Mouse (Mus musculus) ES-E14 (cell line): Measurements from ENCODE around the gene Tmem139. TPM values are rescaled to one million over a fixed set of nuclear protein-coding genes. Genes with fewer than 3 reads are reported as not detected.

Experiments used
- DNase-seq: peaks from one replicate; pipeline ENCODE4 v3.0.0-alpha.2; 2013; ENCODE audit warnings: low read depth, low spot score
- H3K27ac ChIP-seq: 2 replicates; pipeline ENCODE4 v1.5.1; 2012; ENCODE audit warnings: low read depth, mild to moderate bottlenecking, low read length, moderate library complexity, mixed read lengths; ENCODE audit not compliant: poor library complexity, insufficient read depth, severe bottlenecking
- H3K36me3 ChIP-seq: 2 replicates; pipeline ENCODE4 v1.6.1; 2012; ENCODE audit warnings: mild to moderate bottlenecking, low read length, moderate library complexity, mixed read lengths; ENCODE audit not compliant: control insufficient read depth, poor library complexity, insufficient read depth, severe bottlenecking
- H3K4me1 ChIP-seq, 2 experiments: fragments of 150-350 bp in 1 of 2; sonication (generic) in 1 of 2; 2 replicates each; pipeline ENCODE4 v1.6.1; 2012; ENCODE audit warnings: low read length in 2 of 2, mild to moderate bottlenecking in 1 of 2, mixed read lengths in 1 of 2; ENCODE audit not compliant: control insufficient read depth in 2 of 2, insufficient read depth in 2 of 2, poor library complexity in 1 of 2
- H3K4me3 ChIP-seq, 2 experiments: fragments of 150-350 bp in 1 of 2; sonication (generic) in 1 of 2; 2 replicates each; pipeline ENCODE4 v1.5.1; 2012; ENCODE audit warnings: low read length in 2 of 2, low read depth in 1 of 2, mild to moderate bottlenecking in 1 of 2, mixed read lengths in 1 of 2; ENCODE audit not compliant: insufficient read depth in 1 of 2, poor library complexity in 1 of 2, severe bottlenecking in 1 of 2
- H3K9ac ChIP-seq: 2 replicates; pipeline ENCODE4 v1.6.1; 2012; ENCODE audit warnings: low read depth, mild to moderate bottlenecking, low read length, mixed read lengths; ENCODE audit not compliant: poor library complexity, insufficient read depth, severe bottlenecking
- H3K9me3 ChIP-seq: fragments of 150-350 bp; sonication (generic); 2 replicates; pipeline ENCODE4 v1.6.1; 2012; ENCODE audit warnings: low read depth, mild to moderate bottlenecking, low read length; ENCODE audit not compliant: control insufficient read depth, insufficient read depth
- CHD2 ChIP-seq: IDR thresholded peaks from 2 replicates; pipeline ENCODE4 v1.6.1; 2014; ENCODE audit warnings: mild to moderate bottlenecking, low read depth, low read length, inconsistent platforms
- HCFC1 ChIP-seq: IDR thresholded peaks from 2 replicates; pipeline ENCODE4 v1.6.1; 2012; ENCODE audit warnings: low read length, inconsistent platforms, borderline replicate concordance; ENCODE audit not compliant: insufficient read depth
- MAFK ChIP-seq: IDR thresholded peaks from 2 replicates; pipeline ENCODE4 v1.6.1; 2014; ENCODE audit warnings: mild to moderate bottlenecking, low read depth, low read length, inconsistent platforms; ENCODE audit not compliant: insufficient read depth
- ZC3H11A ChIP-seq: IDR thresholded peaks from 2 replicates; pipeline ENCODE4 v1.6.1; 2012; ENCODE audit warnings: low read depth, mild to moderate bottlenecking, inconsistent platforms, low read length, borderline replicate concordance
- ZNF384 ChIP-seq: IDR thresholded peaks from 2 replicates; pipeline ENCODE4 v1.6.1; 2012; ENCODE audit warnings: low read depth, low read length, inconsistent platforms
- in situ Hi-C, 2 experiments: fragments of 600-800 bp; cut with MboI; formaldehyde crosslinking; loops; one replicate each; pipeline ENCODE4 v1.15.1; 2025; ENCODE audit warnings: low sequenced_read_pairs in 2 of 2, inconsistent platforms in 1 of 2; ENCODE audit not compliant: unreplicated experiment in 2 of 2
- total RNA-seq: library from RNA; depleted of rRNA; stranded (reverse); fragments of 300-350 nt; gene quantifications from 2 replicates; pipeline ENCODE4 v1.2.3, GENCODE M21; 2012

Gene Tmem139
- total RNA-seq, 1 experiment, result 1.3 TPM

GRCm38 (mm10) chr6:42227240-42228101 lies 34.3 kb upstream of the Tmem139 start:
- Histone ChIP-seq H3K9ac (no peak overlapping the region), H3K36me3 (no peaks in the 10 kb centered on the region)
- peak; percentile 49 for DNase-seq

GRCm38 (mm10) chr6:42229610-42230009 lies 32.2 kb upstream of the Tmem139 start:
- Histone ChIP-seq H3K36me3 (no peaks in the 10 kb centered on the region), H3K27ac (no peak overlapping the region), H3K4me1 (no peaks in the 10 kb centered on the region), H3K4me3 (no peak overlapping the region), H3K9me3 (no peaks in the 10 kb centered on the region), H3K9ac (no peak overlapping the region)
- DNase-seq, result no peak
- in situ Hi-C loops, result loop anchor here in 1 of 2 experiments (10.0 kb wide), 2 partner anchors 355 to 635 kb away; no protein-coding TSS in a partner anchor
- TF ChIP-seq MAFK (no peak), ZNF384 (no peak), HCFC1 (no peak), ZC3H11A (no peak)

More at GRCm38 (mm10) chr6:42227240-42228101, 34.3 kb upstream of the Tmem139 start:
- no peaks in the 10 kb centered on the region for H3K4me1 ChIP-seq
- peak; percentile 93 for TF ChIP-seq ZC3H11A
- peak; percentile 84 for TF ChIP-seq ZNF384
- no peak for TF ChIP-seq CHD2
- H3K27ac ChIP-seq, result no peak overlapping the region
- no peaks in the 10 kb centered on the region for H3K9me3 ChIP-seq
- in situ Hi-C loops, result loop anchor here in 1 of 2 experiments (10.0 kb wide), 1 partner anchor 637 kb away; no protein-coding TSS in a partner anchor
- H3K4me3 ChIP-seq, result no peak overlapping the region

GRCm38 (mm10) chr6:42231191-42231590 lies 30.6 kb upstream of the Tmem139 start:
- in situ Hi-C loops, result loop anchor here in 1 of 2 experiments (10.0 kb wide), 1 partner anchor 354 kb away; no protein-coding TSS in a partner anchor
- Histone ChIP-seq H3K4me1 (no peaks in the 10 kb centered on the region), H3K27ac (no peak overlapping the region), H3K4me3 (no peak overlapping the region), H3K36me3 (no peaks in the 10 kb centered on the region), H3K9me3 (no peaks in the 10 kb centered on the region), H3K9ac (no peak overlapping the region)
- no peak for TF ChIP-seq HCFC1
- no peak for TF ChIP-seq CHD2
- TF ChIP-seq ZNF384, result no peak
- TF ChIP-seq MAFK, result no peak
- no peak for TF ChIP-seq ZC3H11A
- DNase-seq, result no peak

DNA sequence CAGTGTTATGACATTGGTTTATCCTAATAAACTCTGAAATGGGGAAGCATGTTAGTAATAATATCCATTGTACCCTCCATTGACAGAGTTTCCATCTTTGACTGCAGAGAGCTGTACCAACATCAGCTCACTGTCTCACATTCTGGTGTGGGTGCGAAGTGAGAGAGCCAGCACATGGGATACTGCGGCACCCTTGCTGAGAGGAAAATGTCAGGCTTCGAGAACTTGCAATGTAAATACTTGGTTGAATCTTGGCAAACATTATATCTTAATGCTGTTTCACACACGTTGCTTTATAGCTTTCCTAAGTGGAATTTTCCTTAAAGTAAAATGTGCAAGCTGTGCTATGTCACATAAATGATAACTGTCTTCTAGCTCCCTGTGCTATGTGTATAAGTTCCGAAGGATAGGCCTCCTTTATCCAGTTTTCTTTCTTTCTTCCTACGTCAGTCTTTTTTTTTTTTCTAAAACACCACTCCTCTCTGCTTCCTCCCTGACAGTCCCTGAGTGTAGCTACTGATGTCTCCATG lies 24.4 kb upstream of the Tmem139 start:
- TF ChIP-seq MAFK (no peak), ZC3H11A (no peak), CHD2 (no peak), ZNF384 (no peak), HCFC1 (no peak)
- Histone ChIP-seq H3K4me3 (no peak overlapping the region), H3K36me3 (no peaks in the 10 kb centered on the region), H3K27ac (no peak overlapping the region), H3K9me3 (no peaks in the 10 kb centered on the region), H3K4me1 (no peaks in the 10 kb centered on the region), H3K9ac (no peak overlapping the region)
- in situ Hi-C loops, result loop anchor here in 1 of 2 experiments (10.0 kb wide), 1 partner anchor 347 kb away; no protein-coding TSS in a partner anchor
- DNase-seq, result no peak
